Mouse (Mus musculus): Measurements from ENCODE around the gene Os9. TPM values are rescaled to one million over a fixed set of nuclear protein-coding genes. Genes with fewer than 3 reads are reported as not detected.
A peak's percentile ranks its signal among the peaks of the same experiment; 100 is the strongest.
"Not testable (repeated sequence)": the region's sequence is repeated elsewhere in the genome, so short reads cannot be mapped to it uniquely, and the experiment has no call there.

Os9 gene
- total RNA-seq (2015) (39.9 and 42.3 TPM in 2 replicates), total RNA-seq (2017) (170 and 195 TPM in 2 replicates)

GRCm38 (mm10) chr10:127121066-127121477 lies at the start of gene Os9:
Gene Os9, minus strand, starts transcription at chr10:127121131.
- ATAC-seq (ENCODE audit: poor library complexity, severe bottlenecking) = peak; percentile 97

GRCm38 (mm10) chr10:127170002-127170401 lies 49.1 kb upstream of the Os9 start:
- no peak for ATAC-seq (ENCODE audit: poor library complexity, severe bottlenecking)

- ATAC-seq (ENCODE audit: poor library complexity, severe bottlenecking) = no peak
Observed at GRCm38 (mm10) chr10:127167614-127168192, 46.8 kb upstream of the Os9 start.

- peak; percentile 15; the same call in 1 of the 2 replicates for ATAC-seq (ENCODE audit: poor library complexity, severe bottlenecking)
Observed at GRCm38 (mm10) chr10:127166771-127167613, 46.1 kb upstream of the Os9 start.

GRCm38 (mm10) chr10:127166404-127166715 lies 45.4 kb upstream of the Os9 start:
- ATAC-seq (ENCODE audit: poor library complexity, severe bottlenecking) = no peak

- peak; percentile 49 for ATAC-seq (ENCODE audit: poor library complexity, severe bottlenecking)
Observed at GRCm38 (mm10) chr10:127165654-127166403, 44.9 kb upstream of the Os9 start.

DNA sequence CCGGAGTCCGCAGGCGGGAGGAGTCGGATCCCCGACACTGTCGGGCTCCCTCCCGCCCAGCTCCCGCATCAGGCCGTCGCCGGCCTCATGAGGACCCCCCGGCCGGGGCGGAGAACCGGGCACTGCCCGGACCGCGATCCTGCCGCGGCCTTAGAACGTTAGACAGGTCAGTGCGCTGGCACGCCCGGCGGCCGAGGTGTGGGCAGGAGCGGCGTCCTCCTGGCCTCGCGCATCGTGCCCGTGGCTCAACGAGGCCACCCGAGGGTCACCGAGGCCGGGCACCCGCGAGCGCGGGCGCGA lies 44.4 kb upstream of the Os9 start:
- no peak for ATAC-seq (ENCODE audit: poor library complexity, severe bottlenecking)

GRCm38 (mm10) chr10:127164631-127165353 lies 43.9 kb upstream of the Os9 start, which contains the start of gene B4galnt1:
Gene B4galnt1, plus strand, starts transcription at chr10:127165225.
- peak; percentile 55 for ATAC-seq (ENCODE audit: poor library complexity, severe bottlenecking)

DNA sequence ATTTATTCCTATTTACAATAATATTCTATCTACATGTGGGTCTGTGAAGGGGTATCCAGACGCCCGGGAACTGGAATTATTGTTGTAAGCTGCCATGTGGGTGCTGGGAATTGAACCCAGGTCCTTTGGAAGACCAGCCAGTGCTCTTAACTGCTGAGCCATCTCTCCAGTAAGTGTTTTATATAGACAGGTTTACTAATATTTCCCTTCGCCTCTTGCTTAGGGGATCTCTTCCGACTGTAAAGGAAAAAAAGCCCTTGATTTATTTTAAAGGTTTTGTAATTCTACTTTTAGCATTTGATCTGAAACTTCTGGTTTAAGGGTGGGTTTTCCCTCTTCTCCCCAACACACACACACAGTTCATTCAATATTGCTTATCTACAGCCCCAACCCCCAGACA lies 43.3 kb upstream of the Os9 start:
- no peak for ATAC-seq (ENCODE audit: poor library complexity, severe bottlenecking)

DNA sequence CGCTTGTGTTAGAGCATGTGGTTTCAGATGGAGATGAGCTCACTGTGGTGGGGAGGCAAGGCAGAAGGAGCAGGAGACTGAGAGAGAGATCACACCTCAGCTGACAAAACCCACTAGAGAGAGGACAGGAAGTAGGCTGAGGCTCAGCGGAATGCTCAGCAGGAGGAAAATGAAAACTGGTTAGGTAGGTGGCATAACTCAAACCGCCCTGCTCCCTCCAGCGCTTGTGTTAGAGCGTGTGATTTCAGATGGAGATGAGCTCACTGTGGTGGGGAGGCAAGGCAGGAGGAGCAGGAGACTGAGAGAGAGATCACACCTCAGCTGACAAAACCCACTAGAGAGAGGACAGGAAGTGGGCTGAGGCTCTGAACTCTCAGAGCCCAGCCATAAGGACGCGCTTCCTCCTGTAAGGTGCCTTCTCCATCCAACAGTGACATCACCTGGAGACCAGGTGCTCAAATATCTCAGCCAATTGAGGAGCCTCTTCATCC lies 41.9 kb upstream of the Os9 start:
- peak; percentile 36 for ATAC-seq (ENCODE audit: poor library complexity, severe bottlenecking)

GRCm38 (mm10) chr10:127160728-127161127 lies 39.8 kb upstream of the Os9 start:
- no peak for ATAC-seq (ENCODE audit: poor library complexity, severe bottlenecking)

DNA sequence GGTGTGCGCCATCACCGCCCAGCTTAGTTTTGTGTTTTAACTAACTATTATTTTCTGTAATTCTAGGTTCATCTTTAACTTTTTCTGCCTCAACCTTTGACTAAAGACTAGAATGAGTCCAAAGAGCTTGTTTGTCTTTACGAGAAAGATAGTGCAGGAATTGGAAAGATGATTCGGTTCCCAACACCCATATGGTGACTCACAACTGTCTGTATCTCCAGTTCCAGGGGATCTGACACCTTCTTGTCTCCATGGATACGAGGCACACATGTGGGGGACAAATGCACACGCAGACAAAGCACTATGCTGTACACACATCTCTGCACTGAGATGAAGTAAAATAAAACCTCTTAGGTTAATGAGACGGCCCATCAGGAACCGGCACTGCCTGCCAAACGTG lies 39.1 kb upstream of the Os9 start:
- ATAC-seq (ENCODE audit: poor library complexity, severe bottlenecking) = no peak

DNA sequence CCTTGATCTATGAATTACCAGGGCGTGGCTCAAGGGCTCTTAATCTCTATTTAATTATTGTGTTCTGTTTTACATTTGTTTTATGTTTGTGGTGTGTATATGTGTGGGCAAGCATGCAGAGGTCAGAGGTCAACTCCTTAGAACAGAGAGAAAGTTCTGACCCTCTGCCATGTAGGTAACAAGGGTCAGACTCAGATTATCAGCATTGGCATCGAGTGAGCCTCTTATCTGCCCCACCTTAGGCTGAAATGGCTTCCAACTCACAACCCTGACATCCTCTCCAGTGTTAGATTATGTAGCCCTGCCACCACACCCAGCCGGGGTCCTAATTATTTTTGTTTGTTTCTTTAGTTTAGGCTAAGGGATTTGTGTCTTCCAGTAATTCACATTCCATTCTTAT lies 37.5 kb upstream of the Os9 start:
- ATAC-seq (ENCODE audit: poor library complexity, severe bottlenecking) = no peak

GRCm38 (mm10) chr10:127156511-127156910 lies 35.6 kb upstream of the Os9 start:
- no peak for ATAC-seq (ENCODE audit: poor library complexity, severe bottlenecking)

DNA sequence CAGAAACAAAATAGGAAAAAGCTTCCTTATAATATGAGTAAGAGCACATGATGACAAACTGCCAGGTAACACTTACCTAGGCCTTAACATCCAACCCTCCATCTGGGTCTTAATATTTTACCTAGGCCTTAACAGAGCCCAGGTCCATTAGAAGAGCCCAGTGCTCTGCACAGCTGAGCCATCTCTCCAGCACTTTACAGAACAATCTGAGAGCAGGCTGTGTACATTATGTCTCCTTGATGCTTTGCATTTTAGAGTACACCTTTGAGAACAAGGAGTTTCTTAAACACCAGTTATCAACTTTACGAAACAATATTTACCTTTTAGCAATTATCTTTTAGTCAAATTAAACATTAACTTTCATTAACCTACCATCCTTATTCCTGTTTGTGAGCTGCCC lies 35.2 kb upstream of the Os9 start:
- ATAC-seq (ENCODE audit: poor library complexity, severe bottlenecking) = no peak

DNA sequence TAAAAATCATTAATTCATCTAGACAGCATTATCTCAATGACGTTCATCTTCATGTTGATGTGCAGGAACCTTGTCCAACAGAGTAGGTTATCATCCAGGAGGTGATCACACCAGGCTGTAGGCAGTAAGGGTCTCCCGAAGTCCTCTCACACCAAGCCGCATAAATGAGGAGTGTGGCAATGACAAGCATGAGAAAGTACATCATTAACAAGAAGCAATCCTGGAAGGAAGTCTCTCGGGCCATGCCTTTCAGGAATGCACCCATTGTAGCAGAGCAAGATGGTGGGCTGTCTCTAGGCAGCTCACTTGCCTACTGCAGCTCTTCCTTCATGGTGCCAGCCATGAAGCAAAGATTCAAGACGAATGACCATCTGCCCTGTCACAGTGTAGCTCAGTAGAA lies 33.7 kb upstream of the Os9 start:
- no peak for ATAC-seq (ENCODE audit: poor library complexity, severe bottlenecking)

GRCm38 (mm10) chr10:127154241-127154640 lies 33.3 kb upstream of the Os9 start:
- ATAC-seq (ENCODE audit: poor library complexity, severe bottlenecking) = no peak

DNA sequence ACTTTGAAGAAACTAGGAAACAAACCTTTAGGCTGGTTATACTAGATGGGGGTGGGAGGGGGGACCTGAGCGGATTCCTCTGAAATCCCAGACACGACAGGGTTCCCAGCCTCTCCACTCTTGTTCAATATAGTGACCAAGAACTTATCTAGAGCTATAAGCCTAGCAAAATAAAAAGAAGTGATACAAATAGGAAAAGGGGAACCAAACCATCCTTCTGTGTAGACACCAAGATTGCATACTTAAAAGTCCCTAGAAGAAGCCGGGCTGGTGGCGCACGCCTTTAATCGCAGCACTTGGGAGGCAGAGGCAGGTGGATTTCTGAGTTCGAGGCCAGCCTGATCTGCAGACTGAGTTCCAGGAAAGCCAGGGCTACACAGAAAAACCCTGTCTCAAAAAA lies 32.4 kb upstream of the Os9 start:
- peak; percentile 57 for ATAC-seq (ENCODE audit: poor library complexity, severe bottlenecking)

GRCm38 (mm10) chr10:127152556-127152955 lies 31.6 kb upstream of the Os9 start:
- ATAC-seq (ENCODE audit: poor library complexity, severe bottlenecking) = not testable (repeated sequence)

DNA sequence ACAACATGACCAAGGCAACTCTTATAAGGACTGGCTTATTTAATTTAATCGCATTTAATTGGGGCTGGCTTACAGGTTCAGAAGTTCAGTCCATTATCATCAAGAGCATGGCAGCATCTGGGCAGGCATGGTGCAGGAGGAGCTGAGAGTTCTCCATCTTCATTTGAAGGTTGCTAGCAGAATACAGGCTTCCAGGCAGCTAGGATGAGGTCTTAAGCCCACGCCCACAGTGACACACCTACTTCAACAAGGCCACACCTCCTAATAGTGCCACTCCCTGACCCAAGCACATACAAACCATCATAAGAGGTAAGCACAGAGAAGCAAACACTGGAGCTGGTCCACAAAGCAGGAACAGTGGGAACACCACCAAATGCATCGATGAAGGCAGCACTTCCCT lies 30.3 kb upstream of the Os9 start:
- not testable (repeated sequence) for ATAC-seq (ENCODE audit: poor library complexity, severe bottlenecking)

GRCm38 (mm10) chr10:127150471-127150872 lies 29.5 kb upstream of the Os9 start:
- peak; percentile 47 for ATAC-seq (ENCODE audit: poor library complexity, severe bottlenecking)

Measured in megakaryocyte, adult 5-6 weeks (primary cell).